Mouse (Mus musculus) right cerebral cortex, postnatal 4 days (tissue): ENCODE results near the gene Fam83c.
A peak's percentile ranks its signal among the peaks of the same experiment; 100 is the strongest.

Experiments used
- DNase-seq: peaks from one replicate; pipeline ENCODE4 v3.0.0-alpha.2; 2022

The Fam83c gene

GRCm38 (mm10) chr2:155826630-155827424, 7.8 kb downstream of the Fam83c start, which contains the start of gene Eif6:
TSS of gene Eif6 (minus strand) at chr2:155826925.
- DNase-seq, result peak; percentile 82

DNA sequence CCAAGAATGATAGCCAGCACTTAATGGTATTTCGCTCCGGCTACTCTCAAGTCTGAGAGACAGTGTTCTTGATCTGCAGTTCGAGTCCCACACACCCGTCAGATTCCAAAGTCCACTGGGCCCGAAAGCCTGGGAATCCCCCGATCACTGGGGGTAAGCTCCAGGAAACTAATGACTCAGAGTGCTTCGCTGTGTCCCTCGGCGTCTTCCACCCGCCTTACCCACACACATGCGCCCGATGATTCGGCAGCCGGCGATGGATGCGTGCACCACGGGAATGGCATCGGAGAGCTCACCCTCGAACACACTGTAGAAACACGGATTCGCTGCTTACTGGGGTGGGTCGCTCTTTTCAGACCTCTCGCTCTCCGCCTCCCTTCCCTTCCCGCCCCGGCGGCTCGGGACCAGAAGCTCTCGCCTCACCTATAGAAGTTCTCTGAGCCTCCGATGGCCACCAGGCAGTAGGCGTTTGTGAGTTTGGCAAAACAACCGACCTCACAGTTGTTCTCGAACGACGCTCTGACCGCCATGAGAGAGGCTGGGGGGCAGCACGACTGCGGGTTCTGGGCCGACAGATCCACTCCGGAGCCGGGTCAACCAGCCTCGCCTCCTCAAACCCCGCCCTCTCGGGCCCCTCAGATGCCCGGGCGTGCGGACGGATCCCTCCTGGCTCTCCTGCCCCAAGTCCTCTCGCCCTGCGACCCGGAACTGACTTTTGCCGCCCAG, 8.6 kb downstream of the Fam83c start:
- DNase-seq, result no peak

DNA sequence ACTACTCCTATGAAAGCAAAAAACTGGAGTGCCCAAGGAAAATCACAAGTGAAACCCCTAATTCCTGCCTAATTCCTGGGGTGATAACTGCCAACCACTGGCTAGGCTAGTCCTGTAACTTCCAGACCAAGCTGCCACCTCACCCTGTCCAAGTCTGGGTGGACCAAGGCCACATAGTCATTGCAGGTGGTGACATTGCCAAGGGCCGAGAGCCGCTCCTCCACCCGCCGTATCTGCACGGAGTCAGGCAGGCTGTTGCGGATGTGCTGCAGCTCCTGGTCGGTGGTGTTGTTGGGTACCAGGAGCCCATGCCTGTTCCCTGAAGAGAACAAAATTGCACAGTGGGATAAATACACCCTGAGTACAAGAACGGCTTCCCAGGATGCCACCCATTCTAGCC, 10.9 kb downstream of the Fam83c start:
- DNase-seq, result no peak

GRCm38 (mm10) chr2:155820779-155821178, 13.9 kb downstream of the Fam83c start:
- DNase-seq, result no peak

GRCm38 (mm10) chr2:155819449-155820251, 15.0 kb downstream of the Fam83c start:
- DNase-seq, result no peak

DNA sequence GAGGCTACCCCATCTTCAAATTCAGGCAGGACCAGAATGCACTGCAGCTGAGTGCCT, 15.4 kb downstream of the Fam83c start, which contains the start of gene BC029722:
Gene BC029722, minus strand, starts transcription at position 35 of the 57 bp plus-strand sequence.
- DNase-seq, result no peak

DNA sequence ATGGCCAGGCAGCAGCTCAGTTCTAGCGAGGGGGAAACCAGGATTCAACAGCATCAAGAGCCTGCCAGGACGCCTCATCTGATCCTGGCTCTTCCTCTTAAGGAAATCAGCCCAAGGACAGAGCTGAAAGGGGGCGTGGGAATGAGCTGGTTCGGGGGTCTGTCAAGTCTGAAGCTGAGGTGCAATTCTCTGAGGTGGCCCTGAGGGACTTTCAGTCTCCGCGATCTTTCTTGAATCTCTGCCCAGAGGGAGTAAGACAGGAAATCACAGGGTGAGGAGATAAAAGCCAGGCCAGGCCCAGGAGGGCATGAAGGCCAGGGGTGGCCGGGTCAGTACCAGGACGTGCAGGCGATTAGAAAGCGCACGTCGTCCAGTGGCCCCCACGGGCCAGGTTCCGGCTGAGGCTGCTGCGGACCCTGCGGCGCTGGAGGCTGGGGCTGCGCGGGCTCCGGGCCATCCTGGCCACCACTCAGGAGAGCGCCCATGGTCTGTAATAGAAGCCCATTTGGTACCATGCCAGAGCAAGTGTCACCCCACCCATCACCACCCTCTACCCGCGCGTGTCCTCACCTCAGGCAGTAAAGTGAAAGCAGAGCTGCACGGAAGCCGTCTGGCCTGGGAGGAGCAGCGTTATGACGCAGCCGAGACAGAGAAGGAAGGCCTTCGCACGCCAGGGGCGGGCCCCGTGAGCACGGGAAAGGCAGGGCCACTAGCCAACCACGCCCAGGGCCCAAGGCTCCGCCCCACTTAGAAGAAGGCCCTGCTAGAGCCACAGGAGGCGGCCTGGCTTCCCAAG, 15.9 kb downstream of the Fam83c start:
- peak; percentile 85 for DNase-seq

GRCm38 (mm10) chr2:155817301-155818245, 17.1 kb downstream of the Fam83c start:
- DNase-seq, result no peak

GRCm38 (mm10) chr2:155816179-155816578, 18.5 kb downstream of the Fam83c start:
- DNase-seq, result no peak

GRCm38 (mm10) chr2:155814829-155815228, 19.8 kb downstream of the Fam83c start:
- DNase-seq, result no peak

DNA sequence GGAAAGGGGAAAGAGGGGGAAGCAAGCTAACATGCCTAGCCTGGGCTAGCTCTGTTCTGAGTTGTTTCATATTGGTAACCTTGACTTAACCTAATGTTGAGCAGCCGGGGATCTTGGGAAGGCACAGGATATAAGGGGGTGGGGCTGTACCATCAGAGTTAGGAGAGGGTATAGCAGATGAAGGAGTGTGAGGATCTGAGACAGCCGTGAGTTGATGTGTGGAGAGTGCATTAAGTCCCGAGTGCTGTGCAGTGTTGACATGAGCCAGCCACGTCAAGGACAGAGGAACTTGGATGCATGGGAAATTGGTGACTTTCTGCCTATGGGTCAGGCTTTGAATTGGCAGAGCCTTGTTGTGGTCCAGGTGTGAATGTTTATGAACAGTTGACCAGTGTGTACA, 22.0 kb downstream of the Fam83c start:
- no peak for DNase-seq

DNA sequence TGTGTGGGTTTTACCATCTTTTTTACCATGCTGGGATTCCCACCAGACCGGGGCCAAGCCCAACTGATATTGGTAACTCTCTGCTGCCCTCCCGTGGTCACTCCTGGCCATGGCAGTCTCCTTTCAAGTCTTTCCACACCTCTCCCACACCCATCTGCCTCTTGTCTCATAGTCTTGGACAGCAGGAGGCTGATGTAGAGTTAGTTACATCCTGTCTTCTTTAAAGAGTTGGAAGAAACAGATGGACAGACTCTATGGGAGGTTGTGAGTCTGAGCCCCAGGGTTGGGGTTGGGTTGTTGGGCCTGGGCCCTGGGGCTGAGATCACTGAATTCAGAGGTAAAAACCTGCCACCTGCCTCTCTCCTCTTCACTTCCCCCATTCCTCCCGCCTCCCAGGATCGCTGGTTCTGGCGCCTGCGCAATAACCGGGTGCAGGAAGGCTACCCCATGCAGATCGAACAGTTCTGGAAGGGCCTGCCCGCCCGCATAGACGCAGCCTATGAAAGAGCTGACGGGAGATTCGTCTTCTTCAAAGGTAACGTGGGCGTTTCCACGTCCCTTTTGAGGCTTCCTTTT, 22.7 kb downstream of the Fam83c start:
- peak; percentile 81 for DNase-seq

DNA sequence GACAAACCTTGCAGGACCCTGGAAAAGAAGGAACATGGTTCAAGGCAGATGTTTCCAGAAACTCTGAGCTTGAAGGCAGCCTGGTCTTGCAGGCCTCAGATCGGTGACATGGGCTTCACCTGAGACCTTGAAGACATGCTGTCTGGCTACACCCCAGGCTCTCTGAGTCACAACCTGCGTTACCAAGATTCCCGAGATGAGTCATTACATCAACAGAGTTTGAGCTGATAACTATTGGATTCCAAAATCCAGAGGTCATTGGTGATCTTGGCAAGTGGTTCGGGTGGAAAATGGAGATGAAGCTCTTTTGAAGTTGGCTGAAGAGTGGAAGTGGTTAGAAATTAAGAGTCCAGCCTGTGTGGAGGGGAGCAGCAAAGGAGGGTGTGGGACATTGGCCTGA, 25.0 kb downstream of the Fam83c start:
- no peak for DNase-seq

DNA sequence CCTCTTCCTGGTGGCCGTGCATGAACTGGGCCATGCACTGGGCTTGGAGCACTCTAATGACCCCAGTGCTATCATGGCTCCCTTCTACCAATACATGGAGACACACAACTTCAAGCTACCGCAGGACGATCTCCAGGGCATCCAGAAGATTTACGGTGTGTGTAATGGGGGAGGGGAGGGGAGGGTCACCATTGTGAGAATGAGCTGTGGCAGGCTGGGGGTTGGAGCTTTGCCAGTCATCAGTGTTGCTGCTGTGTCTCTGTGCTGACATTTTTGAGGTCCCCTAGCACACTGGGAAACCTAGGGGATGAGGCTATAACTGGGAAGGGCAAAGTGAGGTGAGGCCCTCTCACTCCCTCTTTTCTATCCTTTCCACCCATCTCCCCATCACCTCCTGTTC, 27.2 kb downstream of the Fam83c start:
- DNase-seq, result no peak

- no peak for DNase-seq
These were observed 28.1 kb downstream of the Fam83c start for GRCm38 (mm10) chr2:155806548-155806947.

DNA sequence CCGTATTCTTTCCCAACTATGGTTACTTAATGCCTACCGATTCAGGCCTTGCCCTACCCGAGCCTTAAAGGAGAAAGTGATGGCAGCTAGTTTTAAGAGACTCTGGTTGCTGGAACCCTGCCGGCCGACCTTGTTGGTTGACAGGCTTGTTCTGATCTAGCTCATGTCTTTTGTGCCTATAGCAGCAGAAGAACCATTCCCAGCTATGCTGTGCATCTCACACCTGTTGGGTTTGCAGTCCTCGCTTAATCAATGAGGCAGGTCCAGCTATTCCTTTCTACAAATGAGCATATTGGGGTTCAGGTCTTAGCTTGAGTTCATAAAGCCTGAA, 28.8 kb downstream of the Fam83c start:
- no peak for DNase-seq

DNA sequence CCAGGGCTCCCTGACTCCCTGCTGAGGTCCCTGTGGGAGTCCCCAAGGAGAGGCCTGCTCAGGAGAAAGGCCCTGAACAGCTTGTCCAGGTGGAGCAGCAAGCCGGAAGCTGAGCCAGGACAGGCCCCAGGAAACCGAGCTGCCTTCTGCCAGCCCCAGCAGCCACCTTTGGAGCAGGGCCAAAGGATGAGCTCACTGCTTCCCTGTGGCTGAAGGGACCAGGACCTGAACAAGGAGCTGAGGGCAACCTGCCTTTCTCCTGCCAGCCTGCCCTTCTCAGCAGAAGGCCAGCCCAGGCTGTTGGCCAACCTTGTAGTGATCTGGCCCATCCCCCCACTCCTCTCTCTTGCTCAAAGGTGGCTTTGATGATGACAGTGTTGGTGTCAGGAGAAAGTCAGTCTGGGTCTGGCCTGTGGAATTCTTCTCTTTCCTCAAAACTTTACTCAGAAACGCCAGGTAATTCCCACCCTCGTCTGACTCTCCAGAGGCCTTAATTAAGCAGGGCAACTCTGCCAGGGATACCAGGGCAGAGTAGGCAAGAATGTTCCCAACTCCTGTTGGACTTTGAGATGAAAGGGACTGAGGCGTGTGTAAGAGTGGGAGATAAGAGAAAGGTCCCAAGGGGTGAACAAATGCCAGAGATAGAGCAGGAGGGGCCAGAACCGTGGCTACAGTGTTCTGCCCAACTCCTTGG, 29.3 kb downstream of the Fam83c start:
- DNase-seq, result no peak

- no peak for DNase-seq
These were observed 30.6 kb downstream of the Fam83c start for GRCm38 (mm10) chr2:155804053-155804452.

DNA sequence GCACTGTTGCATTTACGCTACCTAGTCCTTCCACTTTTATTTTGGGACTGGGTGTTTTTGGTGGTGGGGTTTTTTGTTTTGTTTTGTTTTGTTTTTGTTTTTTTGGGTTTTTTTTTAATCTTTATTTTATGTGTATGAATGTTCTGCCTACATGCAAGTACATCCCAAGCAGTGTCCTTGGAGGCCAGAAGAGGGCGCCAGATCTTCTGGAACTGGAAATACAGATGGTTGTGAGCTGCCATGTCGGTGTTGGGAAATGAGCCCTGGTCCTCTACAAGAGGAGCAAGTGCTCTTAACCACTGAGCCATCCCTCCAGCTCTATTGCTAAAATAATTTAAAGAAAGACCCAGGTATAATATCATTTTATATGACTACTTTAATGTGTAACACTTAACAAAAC, 31.9 kb downstream of the Fam83c start:
- no peak for DNase-seq

DNA sequence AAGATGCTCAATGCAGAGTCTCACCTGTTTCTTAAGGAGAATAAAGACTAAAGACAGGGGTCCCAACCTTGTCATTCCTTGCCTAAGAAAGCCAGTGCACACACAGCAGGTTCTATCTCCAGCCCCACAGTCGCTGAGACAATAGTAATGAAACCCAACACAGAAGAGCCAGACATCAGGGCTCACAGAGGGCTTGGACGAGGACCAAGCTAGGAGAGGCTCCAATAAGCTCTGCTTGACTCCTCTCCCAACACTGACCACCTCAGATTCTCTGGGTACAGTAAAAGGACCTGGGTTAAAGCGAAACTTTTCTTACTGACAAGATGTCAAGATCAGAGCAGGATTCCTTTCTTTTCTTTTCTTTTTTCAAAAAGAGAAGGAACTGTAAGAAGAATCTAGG, 36.0 kb downstream of the Fam83c start:
- no peak for DNase-seq
